Mouse (Mus musculus) central nervous system, embryonic 11.5 days (tissue): ENCODE data around the gene Scgb1b10. TPM values are rescaled to one million over a fixed set of nuclear protein-coding genes. Genes with fewer than 3 reads are reported as not detected.

Source experiments
- polyA plus RNA-seq: library from polyadenylated mRNA; depleted of rRNA; stranded (reverse); fragments of >200 nt; gene quantifications from 2 replicates; pipeline ENCODE4 v1.2.3, GENCODE M21; 2012; rRNA removed

Gene Scgb1b10
- not detected in 2 replicates for polyA plus RNA-seq

DNA sequence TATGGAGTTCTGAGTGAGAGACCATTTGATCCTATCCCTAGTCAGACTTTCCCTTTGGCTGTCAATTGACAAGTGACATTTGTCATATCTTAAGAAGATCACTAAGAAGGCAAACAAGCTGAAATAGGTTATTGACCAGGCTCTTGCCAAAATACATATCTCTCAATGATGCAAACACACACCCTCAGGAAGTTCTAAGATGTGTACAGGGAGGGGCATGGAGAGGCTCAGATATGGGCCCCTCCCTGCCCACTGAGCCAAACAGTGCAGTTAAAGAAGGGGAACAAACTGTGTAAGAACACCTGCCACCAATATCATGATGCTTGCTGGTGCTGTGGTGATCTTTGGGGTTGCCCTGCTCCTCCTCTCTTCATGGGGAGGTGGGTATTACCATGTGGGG is at the start of gene Scgb1b10:
Gene Scgb1b10 (plus strand): TSS at position 301 of the 400 bp plus-strand sequence.

Other genes with a start within 250 kb of the Scgb1b10 start
- not detected in 2 replicates for gene Scgb2b11, start 110.3 kb downstream of the Scgb1b10 start, polyA plus RNA-seq
- gene Scgb1b11, start 122.0 kb downstream of the Scgb1b10 start, polyA plus RNA-seq: not detected in 2 replicates
- gene Scgb2b12, start 226.4 kb downstream of the Scgb1b10 start, polyA plus RNA-seq: not detected in 2 replicates
- gene Scgb1b12, start 233.3 kb downstream of the Scgb1b10 start, polyA plus RNA-seq: not detected in 2 replicates